Mouse (Mus musculus): Measurements from ENCODE around the gene Rbm19. TPM values are rescaled to one million over a fixed set of nuclear protein-coding genes. Genes with fewer than 3 reads are reported as not detected.

Gene Rbm19
- 16.2 and 18.1 TPM in 2 replicates for polyA plus RNA-seq (2015; fragmentation: Nextera tagmentation; extraction: Ambion mirVana)

DNA sequence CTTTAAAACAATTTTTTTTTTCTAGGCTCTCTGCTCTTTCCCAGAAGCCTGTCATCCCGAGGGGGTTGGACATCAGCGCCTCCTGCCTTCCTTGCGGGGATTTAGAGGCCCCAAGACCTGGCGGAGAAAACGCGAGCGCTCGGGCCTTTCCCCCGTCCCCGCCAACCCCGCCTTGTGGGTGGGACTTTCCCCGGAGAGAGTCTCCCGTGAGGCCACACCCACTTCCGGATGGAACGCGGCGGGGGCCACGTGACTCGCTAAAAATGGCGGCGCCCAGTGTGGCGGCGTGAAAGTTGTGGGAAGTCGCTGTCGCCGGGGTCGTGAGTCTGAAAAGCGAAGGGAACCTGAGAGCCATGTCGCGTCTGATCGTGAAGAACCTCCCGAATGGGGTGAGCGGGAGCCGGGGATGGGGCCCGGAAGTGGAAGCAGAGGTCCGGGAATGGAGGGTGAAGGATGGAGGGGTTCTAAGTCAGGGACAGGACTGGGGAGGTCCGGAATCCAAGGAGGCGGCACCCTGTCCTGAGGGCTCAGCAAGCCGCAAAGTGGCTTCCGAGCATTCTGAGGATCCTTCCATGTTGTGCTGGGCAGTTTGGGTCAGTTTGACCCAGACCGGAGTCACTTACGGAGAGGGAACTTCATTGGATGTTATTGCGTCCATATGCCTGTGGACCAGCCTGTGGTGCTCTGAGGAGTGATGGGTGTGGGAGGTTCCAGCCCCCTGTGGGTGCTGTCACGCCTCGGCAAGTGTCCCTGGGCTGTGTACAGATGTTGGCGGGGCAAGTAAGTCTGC, at the start of gene Rbm19:
Rbm19 (plus strand) TSS at position 205 of the 790 bp plus-strand sequence.
- WGBS, result under 1% methylated on average over 46 of the region's 46 CpGs
- H3K36me3 ChIP-seq, result peaks cover 31% of the 10 kb centered on the region
- peaks cover 3% of the 10 kb centered on the region for H3K27me3 ChIP-seq
- H3K9ac ChIP-seq, result peak within 1 kb of the TSS; percentile 75
- H3K4me3 ChIP-seq, result peak within 1 kb of the TSS; percentile 75
- peak; percentile 83 for ATAC-seq (ENCODE audit: low FRiP score)
- peak within 1 kb of the TSS; percentile 49 for H3K27ac ChIP-seq
- H3K4me2 ChIP-seq, result peak within 1 kb of the TSS; percentile 95
- H3K4me1 ChIP-seq (replicated peaks), result peaks cover 9% of the 10 kb centered on the region
- H3K9me3 ChIP-seq, result no peaks in the 10 kb centered on the region

- no peaks in the 10 kb centered on the region for H3K9me3 ChIP-seq
- ATAC-seq (ENCODE audit: low FRiP score), result no peak
- no peak overlapping the region for H3K4me3 ChIP-seq
- 0 out of 2 replicates have a peak, but pooled peaks cover 3% of the 10 kb centered on the region for H3K4me1 ChIP-seq (replicated peaks)
- 37% methylated on average over 6 of the region's 6 CpGs for WGBS
- H3K27me3 ChIP-seq, result peaks cover under 1% of the 10 kb centered on the region; the same call in 1 of the 2 replicates
- H3K36me3 ChIP-seq, result no peaks in the 10 kb centered on the region
- no peak overlapping the region for H3K27ac ChIP-seq
- H3K9ac ChIP-seq, result no peak overlapping the region
- no peak overlapping the region for H3K4me2 ChIP-seq
Observed at GRCm38 (mm10) chr5:120067266-120067665, 49.0 kb upstream of the Rbm19 start.

- Histone ChIP-seq H3K36me3 (no peaks in the 10 kb centered on the region), H3K4me1 (replicated peaks) (no peaks in the 10 kb centered on the region), H3K9ac (no peak overlapping the region), H3K4me3 (no peak overlapping the region), H3K9me3 (no peaks in the 10 kb centered on the region), H3K4me2 (no peak overlapping the region), H3K27ac (no peak overlapping the region), H3K27me3 (peaks cover 4% of the 10 kb centered on the region; the same call in 1 of the 2 replicates)
- ATAC-seq (ENCODE audit: low FRiP score), result no peak
- 80% methylated on average over 9 of the region's 9 CpGs for WGBS
Observed at GRCm38 (mm10) chr5:120074101-120074500, 42.2 kb upstream of the Rbm19 start.

GRCm38 (mm10) chr5:120080027-120080426, 36.2 kb upstream of the Rbm19 start:
- Histone ChIP-seq H3K9me3 (no peaks in the 10 kb centered on the region), H3K4me1 (replicated peaks) (no peaks in the 10 kb centered on the region), H3K9ac (no peak overlapping the region), H3K27me3 (0 out of 2 replicates have a peak, but pooled peaks cover 19% of the 10 kb centered on the region), H3K27ac (no peak overlapping the region), H3K4me3 (no peak overlapping the region), H3K36me3 (no peaks in the 10 kb centered on the region), H3K4me2 (no peak overlapping the region)
- ATAC-seq (ENCODE audit: low FRiP score), result no peak
- 73% methylated on average over 9 of the region's 9 CpGs for WGBS

- no peak for ATAC-seq (ENCODE audit: low FRiP score)
Observed at GRCm38 (mm10) chr5:120080468-120080867, 35.8 kb upstream of the Rbm19 start.

DNA sequence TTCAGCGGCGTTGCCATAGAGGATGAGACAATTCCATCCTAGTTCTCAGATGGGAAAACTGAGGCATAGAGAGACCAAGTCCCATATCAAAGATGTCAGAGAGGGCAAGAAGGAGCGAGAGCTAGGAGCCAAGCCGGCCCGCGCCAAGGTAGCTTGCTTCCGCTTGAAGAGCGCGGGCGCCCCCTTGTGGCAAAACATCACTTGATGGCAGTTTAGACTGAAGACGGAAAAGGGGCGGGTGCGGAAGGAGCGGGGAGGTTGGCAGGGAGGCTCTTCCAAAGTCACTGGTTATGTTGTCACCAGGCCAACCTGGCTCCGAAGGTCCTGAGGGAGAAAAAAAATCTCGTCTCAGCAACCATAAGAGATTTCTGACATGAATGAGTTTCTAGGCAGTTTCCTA, 27.7 kb upstream of the Rbm19 start:
- H3K9me3 ChIP-seq, result no peaks in the 10 kb centered on the region
- WGBS, result 2% methylated on average over 16 of the region's 16 CpGs
- H3K27ac ChIP-seq, result no peak overlapping the region
- H3K4me2 ChIP-seq, result no peak overlapping the region
- H3K4me3 ChIP-seq, result no peak overlapping the region
- no peak for ATAC-seq (ENCODE audit: low FRiP score)
- no peak overlapping the region for H3K9ac ChIP-seq
- no peaks in the 10 kb centered on the region for H3K36me3 ChIP-seq
- no peaks in the 10 kb centered on the region for H3K4me1 ChIP-seq (replicated peaks)
- peaks cover 51% of the 10 kb centered on the region for H3K27me3 ChIP-seq

More at GRCm38 (mm10) chr5:120080468-120080867, 35.8 kb upstream of the Rbm19 start:
- H3K27me3 ChIP-seq, result 0 out of 2 replicates have a peak, but pooled peaks cover 19% of the 10 kb centered on the region
- H3K4me2 ChIP-seq, result no peak overlapping the region
- 90% methylated on average over 6 of the region's 6 CpGs for WGBS
- H3K36me3 ChIP-seq, result no peaks in the 10 kb centered on the region
- H3K4me1 ChIP-seq (replicated peaks), result no peaks in the 10 kb centered on the region
- H3K4me3 ChIP-seq, result no peak overlapping the region
- H3K9ac ChIP-seq, result no peak overlapping the region
- H3K27ac ChIP-seq, result no peak overlapping the region
- no peaks in the 10 kb centered on the region for H3K9me3 ChIP-seq

GRCm38 (mm10) chr5:120094602-120095001, 21.7 kb upstream of the Rbm19 start:
- ATAC-seq (ENCODE audit: low FRiP score), result no peak
- peaks cover 39% of the 10 kb centered on the region for H3K27me3 ChIP-seq
- no peaks in the 10 kb centered on the region for H3K9me3 ChIP-seq
- no peak overlapping the region for H3K4me2 ChIP-seq
- H3K27ac ChIP-seq, result no peak overlapping the region
- H3K4me1 ChIP-seq (replicated peaks), result no peaks in the 10 kb centered on the region
- H3K9ac ChIP-seq, result no peak overlapping the region
- H3K4me3 ChIP-seq, result no peak overlapping the region
- no peaks in the 10 kb centered on the region for H3K36me3 ChIP-seq
- 58% methylated on average over 7 of the region's 7 CpGs for WGBS

- 75% methylated on average over 9 of the region's 9 CpGs for WGBS
- Histone ChIP-seq H3K36me3 (no peaks in the 10 kb centered on the region), H3K4me2 (no peak overlapping the region), H3K9ac (no peak overlapping the region), H3K27ac (no peak overlapping the region), H3K27me3 (peaks cover 24% of the 10 kb centered on the region), H3K4me1 (replicated peaks) (no peaks in the 10 kb centered on the region), H3K9me3 (no peaks in the 10 kb centered on the region), H3K4me3 (no peak overlapping the region)
- ATAC-seq (ENCODE audit: low FRiP score), result no peak
Observed at GRCm38 (mm10) chr5:120097042-120097441, 19.2 kb upstream of the Rbm19 start.

- Histone ChIP-seq H3K36me3 (no peaks in the 10 kb centered on the region), H3K27ac (no peak overlapping the region), H3K4me2 (no peak overlapping the region), H3K4me3 (no peak overlapping the region), H3K4me1 (replicated peaks) (no peaks in the 10 kb centered on the region), H3K9me3 (no peaks in the 10 kb centered on the region), H3K27me3 (peaks cover 11% of the 10 kb centered on the region; the same call in 1 of the 2 replicates), H3K9ac (no peak overlapping the region)
- 86% methylated on average over 6 of the region's 6 CpGs for WGBS
- ATAC-seq (ENCODE audit: low FRiP score), result no peak
Observed at GRCm38 (mm10) chr5:120100814-120101213, 15.5 kb upstream of the Rbm19 start.

GRCm38 (mm10) chr5:120102097-120102496, 14.2 kb upstream of the Rbm19 start:
- Histone ChIP-seq H3K4me1 (replicated peaks) (no peaks in the 10 kb centered on the region), H3K4me2 (no peak overlapping the region), H3K4me3 (no peak overlapping the region), H3K27ac (no peak overlapping the region), H3K9me3 (no peaks in the 10 kb centered on the region), H3K36me3 (no peaks in the 10 kb centered on the region), H3K9ac (no peak overlapping the region), H3K27me3 (peaks cover 16% of the 10 kb centered on the region)
- no peak for ATAC-seq (ENCODE audit: low FRiP score)
- 74% methylated on average over 8 of the region's 8 CpGs for WGBS

DNA sequence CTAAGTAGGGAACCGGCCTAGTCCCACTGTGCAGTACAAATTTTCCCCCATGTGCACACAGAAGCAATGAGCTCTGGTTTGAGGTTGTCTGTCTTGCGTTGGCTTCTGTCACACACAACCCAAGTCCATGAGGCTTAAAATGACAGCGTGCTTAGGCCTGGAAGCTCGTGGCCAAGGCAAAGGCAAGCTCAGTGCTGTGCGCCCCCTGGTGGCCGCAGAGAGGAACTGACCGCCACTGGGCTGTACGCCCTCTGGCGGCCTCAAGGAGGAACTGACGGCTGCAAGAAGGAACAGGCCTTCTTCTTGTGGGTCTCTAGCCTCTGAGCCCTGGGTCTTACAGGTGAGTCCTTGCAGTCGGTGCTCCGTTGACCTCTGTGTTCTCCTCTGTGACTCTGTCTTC, 13.5 kb upstream of the Rbm19 start:
- no peak overlapping the region for H3K27ac ChIP-seq
- no peaks in the 10 kb centered on the region for H3K4me1 ChIP-seq (replicated peaks)
- whole genome bisulfite sequencing, result 14% methylated on average over 12 of the region's 12 CpGs
- no peak for ATAC-seq (ENCODE audit: low FRiP score)
- no peak overlapping the region for H3K9ac ChIP-seq
- no peak overlapping the region for H3K4me3 ChIP-seq
- H3K9me3 ChIP-seq, result no peaks in the 10 kb centered on the region
- no peaks in the 10 kb centered on the region for H3K36me3 ChIP-seq
- peaks cover 13% of the 10 kb centered on the region for H3K27me3 ChIP-seq
- H3K4me2 ChIP-seq, result no peak overlapping the region

DNA sequence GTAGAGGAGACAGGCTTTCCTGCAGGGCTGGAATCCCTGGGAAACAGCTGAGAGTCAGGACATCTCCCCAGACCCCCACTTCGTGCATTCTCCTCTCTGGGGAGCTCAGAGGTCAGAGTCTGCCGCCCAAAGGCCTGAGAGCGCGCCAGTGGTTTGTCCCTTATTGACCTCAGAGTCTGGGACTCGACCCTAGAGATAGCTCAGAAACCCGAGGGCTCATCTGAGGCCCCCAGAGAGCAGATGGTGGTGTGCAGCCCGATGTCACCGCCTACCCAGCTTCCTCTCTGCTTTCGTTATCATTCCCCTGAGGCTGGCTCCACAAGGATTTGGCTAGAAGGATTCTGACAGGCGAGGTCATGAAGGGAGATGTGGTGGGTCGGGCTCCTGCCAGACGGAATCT, 12.8 kb upstream of the Rbm19 start:
- H3K4me2 ChIP-seq, result no peak overlapping the region
- no peak overlapping the region for H3K4me3 ChIP-seq
- no peaks in the 10 kb centered on the region for H3K9me3 ChIP-seq
- ATAC-seq (ENCODE audit: low FRiP score), result no peak
- WGBS, result 66% methylated on average over 12 of the region's 12 CpGs
- H3K9ac ChIP-seq, result no peak overlapping the region
- no peaks in the 10 kb centered on the region for H3K4me1 ChIP-seq (replicated peaks)
- H3K36me3 ChIP-seq, result no peaks in the 10 kb centered on the region
- no peak overlapping the region for H3K27ac ChIP-seq
- peaks cover 17% of the 10 kb centered on the region for H3K27me3 ChIP-seq

Measured in hindbrain, embryonic 13.5 days (tissue).